Mouse (Mus musculus) erythroblast, embryonic 14.5 days (primary cell): ENCODE measurements at regions not wholly inside any gene's neighbourhood (a gene's known extent, or its start where the extent isn't known, plus 50 kb on each side); places are given as distances from the start of the nearest gene placed in this dataset.

Experiments used
- GATA1 ChIP-seq: IDR thresholded peaks from 2 replicates; pipeline ENCODE4 v1.6.1; 2012; ENCODE audit warnings: low read length, inconsistent platforms, mixed read lengths
- TAL1 ChIP-seq: IDR thresholded peaks from 3 replicates; pipeline ENCODE4 v1.6.1; 2012; ENCODE audit warnings: low read length, inconsistent platforms, mixed read lengths

GRCm38 (mm10) chr3:148343256-148343632 lies 647.1 kb downstream of the Adgrl2 start:
- TF ChIP-seq TAL1, result no peak
- TF ChIP-seq GATA1, result no peak
